Mouse (Mus musculus) liver, embryonic 14.5 days (tissue): ENCODE measurements around the gene Cntn2.

Experiments
- CTCF ChIP-seq: IDR thresholded peaks from 2 replicates; pipeline ENCODE4 v1.5.1; 2016; ENCODE audit warnings: antibody characterized with exemption, low read depth, control low read depth
- EP300 ChIP-seq: IDR thresholded peaks from 2 replicates; pipeline ENCODE4 v1.6.1; 2016; ENCODE audit warnings: antibody characterized with exemption, low read depth

DNA sequence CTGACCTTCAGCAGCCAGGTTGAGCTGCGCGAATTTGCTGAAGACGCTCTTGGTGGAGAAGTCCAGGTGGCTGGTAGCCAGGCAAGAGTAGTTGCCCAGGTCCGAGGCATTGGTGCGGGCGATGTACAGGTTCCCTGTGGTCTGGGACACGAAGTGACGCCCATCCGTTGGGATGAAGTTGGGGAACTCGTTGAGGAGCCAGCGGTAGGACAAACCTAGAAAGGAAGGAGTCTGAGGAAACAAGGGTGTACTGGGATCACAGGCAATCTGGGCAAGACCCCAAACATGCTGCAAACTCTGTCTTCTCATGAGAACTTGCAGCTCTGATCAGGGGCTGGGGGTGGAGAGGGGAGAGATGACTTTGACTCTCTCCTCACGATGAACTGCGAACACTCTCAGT lies 15.0 kb downstream of the Cntn2 start:
- TF ChIP-seq CTCF (no peak), EP300 (no peak)
